Mouse (Mus musculus): ENCODE data around the gene Ccnd3. TPM values are rescaled to one million over a fixed set of nuclear protein-coding genes. Genes with fewer than 3 reads are reported as not detected.
"Not testable (repeated sequence)": the region's sequence is repeated elsewhere in the genome, so short reads cannot be mapped to it uniquely, and the experiment has no call there.

Gene Ccnd3
- polyA plus RNA-seq, 1 experiment = 417 TPM

DNA sequence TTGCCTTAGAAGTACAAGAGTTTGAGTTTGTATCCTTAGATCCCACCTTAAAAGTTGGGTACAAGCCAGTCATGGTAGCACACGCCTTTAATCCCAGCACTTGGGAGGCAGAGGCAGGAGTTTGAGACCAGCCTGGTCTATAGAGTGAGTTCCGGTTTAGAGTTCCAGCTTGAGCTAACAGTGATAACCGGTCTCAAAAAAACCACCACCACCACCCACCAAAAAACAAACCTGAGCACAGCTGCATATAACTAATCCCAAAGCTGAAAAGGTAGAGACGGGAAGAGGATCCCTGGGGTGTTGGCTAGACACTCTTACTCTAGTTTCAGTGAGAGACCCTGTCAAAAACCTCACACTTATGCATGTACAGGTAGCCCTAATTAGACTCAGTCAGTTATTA is 111.8 kb downstream of the Ccnd3 start:
- H3K4me1 ChIP-seq (ENCODE audit: control insufficient read depth, insufficient read depth, low read length) = no peaks in the 10 kb centered on the region; the same call in 1 of the 2 replicates
- 76% methylated on average over 4 of the region's 4 CpGs for WGBS
- no peak overlapping the region for H3K4me3 ChIP-seq (replicated peaks; ENCODE audit: control insufficient read depth, low read depth, low read length)
- no peak overlapping the region for H3K27ac ChIP-seq (ENCODE audit: control insufficient read depth, insufficient read depth, low read depth, low read length, poor library complexity)
- TF ChIP-seq CTCF (IDR thresholded peaks at IDR 0.05; ENCODE audit: control insufficient read depth, insufficient read depth, low read length) (no peak), POLR2A (IDR thresholded peaks at IDR 0.05; ENCODE audit: borderline replicate concordance, control insufficient read depth, low read depth, low read length) (no peak)

DNA sequence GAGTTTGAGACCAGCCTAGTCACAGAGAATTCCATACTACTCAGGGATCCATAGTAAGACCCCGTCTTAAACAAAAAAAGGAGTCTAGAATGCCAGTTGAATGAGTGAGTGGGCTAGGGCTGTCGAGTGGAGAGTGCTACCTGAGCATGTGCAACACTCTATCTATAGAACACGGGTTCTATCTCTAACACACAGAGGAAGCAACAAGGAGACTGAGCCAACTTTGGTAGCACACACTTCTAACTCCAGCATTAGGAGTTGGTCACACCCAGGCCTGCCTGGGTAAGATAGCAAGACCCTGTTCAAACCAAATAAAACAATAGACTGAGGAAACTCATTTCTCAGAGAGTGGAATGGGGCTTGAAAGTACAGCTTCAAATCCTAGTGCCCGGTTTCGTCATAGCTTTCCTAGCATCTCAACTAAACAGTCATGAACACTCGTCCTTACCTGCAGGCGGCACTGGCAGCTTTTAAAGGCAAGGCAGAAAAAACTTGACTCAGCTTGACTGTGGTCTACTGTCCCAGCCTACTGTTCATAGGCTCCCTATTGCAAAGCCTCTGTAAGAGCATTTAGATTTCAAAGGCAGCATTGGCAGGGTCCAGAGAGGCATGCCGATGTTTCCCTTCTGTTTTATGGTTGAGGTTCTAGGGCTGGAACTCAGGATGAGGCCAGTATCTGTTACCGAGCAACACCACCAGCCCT is 112.9 kb downstream of the Ccnd3 start:
- Histone ChIP-seq H3K4me1 (ENCODE audit: control insufficient read depth, insufficient read depth, low read length) (no peaks in the 10 kb centered on the region; the same call in 1 of the 2 replicates), H3K4me3 (replicated peaks; ENCODE audit: control insufficient read depth, low read depth, low read length) (no peak overlapping the region), H3K27ac (ENCODE audit: control insufficient read depth, insufficient read depth, low read depth, low read length, poor library complexity) (peak overlapping the region; percentile 84)
- WGBS = 65% methylated on average over 9 of the region's 9 CpGs
- TF ChIP-seq CTCF (IDR thresholded peaks at IDR 0.05; ENCODE audit: control insufficient read depth, insufficient read depth, low read length) (no peak), POLR2A (IDR thresholded peaks at IDR 0.05; ENCODE audit: borderline replicate concordance, control insufficient read depth, low read depth, low read length) (no peak)

DNA sequence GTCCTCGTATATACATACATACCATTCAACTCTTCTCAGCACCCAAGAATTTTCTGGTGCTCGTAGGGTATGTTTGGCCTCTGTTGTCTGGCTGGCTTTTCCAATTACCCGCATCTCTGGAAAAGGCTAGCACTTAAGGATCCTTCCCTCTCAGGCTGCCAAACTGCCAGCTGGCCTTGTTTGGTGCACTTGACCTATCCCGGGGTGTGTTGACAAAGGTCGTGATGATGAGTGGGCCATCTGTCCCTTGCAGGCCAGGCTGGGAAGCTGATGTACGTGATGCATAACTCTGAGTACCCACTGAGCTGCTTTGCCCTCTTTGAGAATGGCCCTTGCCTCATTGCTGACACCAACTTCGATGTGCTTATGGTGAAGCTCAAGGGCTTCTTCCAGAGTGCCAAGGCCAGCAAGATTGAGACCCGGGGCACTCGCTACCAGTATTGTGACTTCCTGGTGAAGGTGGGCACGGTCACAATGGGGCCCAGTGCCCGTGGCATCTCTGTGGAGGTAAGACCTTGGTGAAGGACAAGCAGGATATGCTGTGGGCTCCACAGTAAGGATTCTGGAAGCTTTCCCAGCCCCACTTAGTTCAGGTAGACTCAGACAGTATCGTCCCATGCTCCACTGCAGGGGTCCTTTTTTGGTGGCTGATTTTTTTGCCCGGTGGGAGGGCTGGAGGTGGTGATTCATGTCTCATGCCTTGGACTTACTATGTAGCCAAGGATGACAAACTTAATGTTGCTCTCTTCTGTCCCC is 113.9 kb downstream of the Ccnd3 start:
- 89% methylated on average over 13 of the region's 13 CpGs for WGBS
- TF ChIP-seq POLR2A (IDR thresholded peaks at IDR 0.05; ENCODE audit: borderline replicate concordance, control insufficient read depth, low read depth, low read length) = no peak
- no peak for TF ChIP-seq CTCF (IDR thresholded peaks at IDR 0.05; ENCODE audit: control insufficient read depth, insufficient read depth, low read length)
- Histone ChIP-seq H3K27ac (ENCODE audit: control insufficient read depth, insufficient read depth, low read depth, low read length, poor library complexity) (no peak overlapping the region), H3K4me3 (replicated peaks; ENCODE audit: control insufficient read depth, low read depth, low read length) (no peak overlapping the region), H3K4me1 (ENCODE audit: control insufficient read depth, insufficient read depth, low read length) (no peaks in the 10 kb centered on the region; the same call in 1 of the 2 replicates)

DNA sequence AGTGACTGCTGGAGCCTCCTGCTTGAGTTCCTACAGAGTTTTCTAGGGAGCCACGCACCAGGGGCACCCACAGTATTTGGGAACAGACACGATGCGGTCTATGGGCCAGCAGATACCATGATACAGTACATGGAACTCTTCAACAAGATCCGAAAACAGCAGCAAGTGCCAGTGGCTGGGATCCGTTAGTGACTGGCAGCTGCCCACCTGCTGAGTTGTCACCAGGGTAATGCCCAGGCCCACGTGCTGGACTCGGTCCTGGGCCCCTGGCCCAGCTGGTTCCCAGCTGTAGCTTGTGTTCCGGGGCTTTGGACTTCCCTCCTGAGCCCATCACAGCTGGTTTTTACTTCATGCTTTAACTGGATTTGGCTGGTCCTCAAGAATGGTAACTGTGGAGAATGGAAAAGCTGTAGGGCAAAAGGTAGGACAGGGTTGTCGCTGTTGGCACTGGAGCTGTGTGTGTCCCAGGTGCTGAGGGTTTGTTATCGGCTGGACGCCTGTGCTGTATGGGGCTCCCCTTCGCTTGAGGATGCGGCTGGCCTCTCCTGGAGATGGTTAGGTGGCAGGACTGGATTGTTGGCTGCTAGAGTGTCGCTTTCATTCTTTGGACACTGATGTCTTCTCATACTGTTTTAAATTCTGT is 118.2 kb downstream of the Ccnd3 start:
- no peak for TF ChIP-seq POLR2A (IDR thresholded peaks at IDR 0.05; ENCODE audit: borderline replicate concordance, control insufficient read depth, low read depth, low read length)
- TF ChIP-seq CTCF (IDR thresholded peaks at IDR 0.05; ENCODE audit: control insufficient read depth, insufficient read depth, low read length) = no peak
- 92% methylated on average over 14 of the region's 14 CpGs for WGBS
- H3K27ac ChIP-seq (ENCODE audit: control insufficient read depth, insufficient read depth, low read depth, low read length, poor library complexity) = no peak overlapping the region
- H3K4me1 ChIP-seq (ENCODE audit: control insufficient read depth, insufficient read depth, low read length) = no peaks in the 10 kb centered on the region; the same call in 1 of the 2 replicates
- H3K4me3 ChIP-seq (replicated peaks; ENCODE audit: control insufficient read depth, low read depth, low read length) = no peak overlapping the region

DNA sequence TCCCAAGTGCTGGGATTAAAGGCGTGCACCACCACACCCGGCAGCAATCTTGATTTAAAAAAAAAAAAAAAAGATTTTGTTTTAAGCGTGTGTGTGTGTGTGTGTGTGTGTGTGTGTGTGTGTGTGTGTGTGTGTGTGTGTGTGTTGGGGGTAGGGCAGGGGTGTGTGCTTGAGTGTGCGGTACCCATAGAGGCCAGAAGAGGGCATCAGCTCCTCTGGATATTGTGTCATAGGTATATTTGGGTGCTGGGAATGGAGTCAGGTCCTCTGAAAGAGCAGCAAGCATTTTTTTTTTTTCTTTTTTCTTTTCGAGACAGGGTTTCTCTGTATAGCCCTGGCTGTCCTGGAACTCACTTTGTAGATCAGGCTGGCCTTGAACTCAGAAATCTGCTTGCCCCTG is 119.7 kb downstream of the Ccnd3 start:
- H3K27ac ChIP-seq (ENCODE audit: control insufficient read depth, insufficient read depth, low read depth, low read length, poor library complexity); H3K4me3 ChIP-seq (replicated peaks; ENCODE audit: control insufficient read depth, low read depth, low read length); H3K4me1 ChIP-seq (ENCODE audit: control insufficient read depth, insufficient read depth, low read length): not testable (repeated sequence)
- 90% methylated on average over 5 of the region's 5 CpGs for WGBS

DNA sequence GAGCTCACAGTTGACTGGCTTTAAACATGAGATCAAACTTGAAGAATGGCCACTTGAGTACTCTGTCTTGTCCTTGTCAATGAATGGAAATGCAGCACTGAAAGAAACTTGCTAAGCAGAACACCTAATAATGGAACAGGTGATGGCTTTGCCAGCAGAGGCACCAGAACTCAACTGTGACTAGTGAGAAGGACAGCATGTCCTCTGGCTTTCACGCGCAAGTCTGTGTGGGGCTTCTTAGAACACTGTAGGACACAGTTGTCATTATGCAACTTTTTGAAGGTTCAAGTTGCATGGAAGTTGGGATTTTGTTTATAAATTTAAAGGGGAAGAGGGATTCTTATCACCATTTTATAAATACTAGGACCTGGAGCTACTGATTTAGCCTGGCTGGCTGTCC is 120.2 kb downstream of the Ccnd3 start:
- no peak for TF ChIP-seq POLR2A (IDR thresholded peaks at IDR 0.05; ENCODE audit: borderline replicate concordance, control insufficient read depth, low read depth, low read length)
- WGBS = 95% methylated on average over 2 of the region's 2 CpGs
- H3K4me1 ChIP-seq (ENCODE audit: control insufficient read depth, insufficient read depth, low read length) = no peaks in the 10 kb centered on the region
- no peak overlapping the region for H3K4me3 ChIP-seq (replicated peaks; ENCODE audit: control insufficient read depth, low read depth, low read length)
- H3K27ac ChIP-seq (ENCODE audit: control insufficient read depth, insufficient read depth, low read depth, low read length, poor library complexity) = no peak overlapping the region

DNA sequence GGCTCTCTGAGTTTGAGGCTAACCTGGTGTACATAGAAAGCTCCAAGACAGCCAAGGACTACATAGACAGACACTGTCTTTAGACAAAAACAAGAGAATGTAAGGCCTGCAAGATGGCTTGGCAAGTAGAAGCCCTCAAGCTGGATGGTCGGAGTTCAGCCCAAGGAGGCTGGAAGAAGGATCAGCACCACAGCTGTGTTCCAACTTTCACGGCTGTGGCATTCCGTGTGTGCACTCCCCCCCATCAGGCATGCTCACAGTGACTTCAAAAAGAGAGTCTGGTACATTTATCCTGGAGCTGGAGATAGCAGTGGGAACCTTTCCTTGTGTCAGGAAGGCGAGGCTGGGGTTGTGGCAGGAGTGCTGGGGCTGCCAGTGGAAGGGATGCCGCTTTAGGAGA is 121.2 kb downstream of the Ccnd3 start:
- no peak overlapping the region for H3K4me3 ChIP-seq (replicated peaks; ENCODE audit: control insufficient read depth, low read depth, low read length)
- no peak overlapping the region for H3K27ac ChIP-seq (ENCODE audit: control insufficient read depth, insufficient read depth, low read depth, low read length, poor library complexity)
- no peaks in the 10 kb centered on the region for H3K4me1 ChIP-seq (ENCODE audit: control insufficient read depth, insufficient read depth, low read length)
- TF ChIP-seq POLR2A (IDR thresholded peaks at IDR 0.05; ENCODE audit: borderline replicate concordance, control insufficient read depth, low read depth, low read length) (no peak), CTCF (IDR thresholded peaks at IDR 0.05; ENCODE audit: control insufficient read depth, insufficient read depth, low read length) (no peak)
- WGBS = 96% methylated on average over 5 of the region's 5 CpGs

DNA sequence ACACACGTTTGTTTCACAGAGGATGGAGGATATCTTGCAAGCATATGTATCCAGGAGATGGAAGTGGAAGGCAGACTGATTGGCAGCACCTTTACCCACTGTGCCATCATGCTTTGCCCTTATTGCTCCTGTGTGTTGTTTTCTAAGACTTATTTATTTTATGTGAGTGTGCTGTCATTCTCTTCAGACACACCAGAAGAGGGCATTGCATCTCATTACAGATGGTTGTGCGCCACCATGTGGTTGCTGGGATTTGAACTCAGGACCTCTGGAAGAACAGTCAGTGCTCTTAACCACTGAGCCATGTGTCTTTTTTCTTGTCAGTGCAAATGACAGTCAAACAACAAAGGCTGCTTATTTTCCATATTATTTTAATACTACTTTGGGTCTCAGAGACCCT is 122.9 kb downstream of the Ccnd3 start:
- TF ChIP-seq POLR2A (IDR thresholded peaks at IDR 0.05; ENCODE audit: borderline replicate concordance, control insufficient read depth, low read depth, low read length) = no peak
- no peak for TF ChIP-seq CTCF (IDR thresholded peaks at IDR 0.05; ENCODE audit: control insufficient read depth, insufficient read depth, low read length)
- 82% methylated on average over 2 of the region's 2 CpGs for WGBS
- Histone ChIP-seq H3K4me3 (replicated peaks; ENCODE audit: control insufficient read depth, low read depth, low read length) (no peak overlapping the region), H3K27ac (ENCODE audit: control insufficient read depth, insufficient read depth, low read depth, low read length, poor library complexity) (no peak overlapping the region), H3K4me1 (ENCODE audit: control insufficient read depth, insufficient read depth, low read length) (no peaks in the 10 kb centered on the region)

Data from bone marrow, adult 2 months (tissue).